Mouse (Mus musculus): ENCODE results near the gene Pcnp.

- no peak for TF ChIP-seq CTCF (IDR thresholded peaks at IDR 0.05; ENCODE audit: low read depth)
- no peak for TF ChIP-seq EP300 (IDR thresholded peaks at IDR 0.05; ENCODE audit: low read depth)
Observed at GRCm38 (mm10) chr16:56006798-56007197, 22.7 kb downstream of the Pcnp start.

All from liver, postnatal 0 days (tissue).